Mouse (Mus musculus) CH12.LX (cell line): ENCODE data around the gene I0C0044D17Rik.

Experiments
- CHD1 ChIP-seq: IDR thresholded peaks from 2 replicates; pipeline ENCODE4 v1.6.1; 2012; ENCODE audit warnings: low read depth, low read length, improper control_type of control experiment, inconsistent platforms
- CTCF ChIP-seq, 2 experiments: IDR thresholded peaks in 1 of 2; conservative IDR thresholded peaks in 1 of 2; 2 replicates each; pipeline ENCODE4 v1.5.1; 2011 to 2012; ENCODE audit warnings: low read depth in 2 of 2, low read length in 2 of 2, improper control_type of control experiment in 1 of 2, inconsistent platforms in 1 of 2, mild to moderate bottlenecking in 1 of 2, moderate library complexity in 1 of 2
- E2F4 ChIP-seq: IDR thresholded peaks from 2 replicates; pipeline ENCODE4 v1.6.1; 2011; ENCODE audit warnings: low read depth, low read length, improper control_type of control experiment; ENCODE audit not compliant: insufficient replicate concordance
- HCFC1 ChIP-seq: IDR thresholded peaks from 2 replicates; pipeline ENCODE4 v1.6.1; 2012; ENCODE audit warnings: low read depth, mild to moderate bottlenecking, inconsistent platforms, low read length, improper control_type of control experiment
- JUN ChIP-seq: IDR thresholded peaks from 2 replicates; pipeline ENCODE4 v1.6.1; 2011; ENCODE audit warnings: low read depth, mild to moderate bottlenecking, low read length, improper control_type of control experiment, moderate library complexity; ENCODE audit not compliant: insufficient read depth
- JUND ChIP-seq: conservative IDR thresholded peaks from 2 replicates; pipeline ENCODE4 v1.6.1; 2011; ENCODE audit warnings: low read depth, low read length, improper control_type of control experiment
- MAX ChIP-seq: IDR thresholded peaks from 2 replicates; pipeline ENCODE4 v1.6.1; 2011; ENCODE audit warnings: low read length, improper control_type of control experiment
- MXI1 ChIP-seq: IDR thresholded peaks from 2 replicates; pipeline ENCODE4 v1.6.1; 2011; ENCODE audit warnings: mild to moderate bottlenecking, low read depth, low read length, improper control_type of control experiment
- POLR2A ChIP-seq: IDR thresholded peaks from 2 replicates; pipeline ENCODE4 v1.6.1; 2011; ENCODE audit warnings: low read depth, mild to moderate bottlenecking, improper control_type of control experiment, low read length
- TBP ChIP-seq: conservative IDR thresholded peaks from 2 replicates; pipeline ENCODE4 v1.6.1; 2011; ENCODE audit warnings: low read depth, low read length, improper control_type of control experiment
- TCF12 ChIP-seq: IDR thresholded peaks from 2 replicates; pipeline ENCODE4 v1.6.1; 2014; ENCODE audit warnings: low read depth, mild to moderate bottlenecking, inconsistent platforms, low read length, improper control_type of control experiment
- UBTF ChIP-seq: IDR thresholded peaks from 2 replicates; pipeline ENCODE4 v1.6.1; 2012; ENCODE audit warnings: low read depth, mild to moderate bottlenecking, inconsistent platforms, low read length, improper control_type of control experiment, moderate library complexity
- USF1 ChIP-seq: IDR thresholded peaks from 2 replicates; pipeline ENCODE4 v1.6.1; 2014; ENCODE audit warnings: low read depth, mild to moderate bottlenecking, inconsistent platforms, low read length, improper control_type of control experiment

- TF ChIP-seq TBP = no peak
- TF ChIP-seq MXI1 = no peak
- no peak for TF ChIP-seq MAX
- TF ChIP-seq POLR2A = no peak
- TF ChIP-seq CHD1 = no peak
- no peak for TF ChIP-seq CTCF (conservative IDR thresholded peaks at IDR 0.05 in 1 of 2, IDR thresholded peaks at IDR 0.05 in 1 of 2; ENCODE audit: low read depth in 2 of 2, low read length in 2 of 2)
- no peak for TF ChIP-seq E2F4
- no peak for TF ChIP-seq USF1
- no peak for TF ChIP-seq JUND
- TF ChIP-seq HCFC1 = no peak
- TF ChIP-seq UBTF = no peak
- no peak for TF ChIP-seq TCF12
- no peak for TF ChIP-seq JUN
Measured at GRCm38 (mm10) chr4:98816807-98817183, 6.8 kb downstream of the I0C0044D17Rik start.
